Mouse (Mus musculus) hindbrain, embryonic 12.5 days (tissue): Measurements from ENCODE around the gene Tsc2. TPM values are rescaled to one million over a fixed set of nuclear protein-coding genes. Genes with fewer than 3 reads are reported as not detected.

Source experiments
- ATAC-seq: fragments of 200-750 bp; cut with Nextera tagmentation; 2 replicates; pipeline ENCODE4 v1.8.0; 2017; ENCODE audit warnings: moderate TSS enrichment; ENCODE audit not compliant: low FRiP score
- H3K27ac ChIP-seq: fragments of 300-500 bp; sonication (generic); 2 replicates; pipeline ENCODE4 v1.5.1; 2016; ENCODE audit warnings: mild to moderate bottlenecking
- H3K27me3 ChIP-seq: fragments of 300-500 bp; sonication (generic); 2 replicates; pipeline ENCODE4 v1.6.1; 2016; ENCODE audit warnings: mild to moderate bottlenecking
- H3K36me3 ChIP-seq: fragments of 300-500 bp; sonication (generic); 2 replicates; pipeline ENCODE4 v1.6.1; 2016; ENCODE audit warnings: mild to moderate bottlenecking
- H3K4me1 ChIP-seq: fragments of 300-500 bp; sonication (generic); 2 replicates; pipeline ENCODE4 v1.6.1; 2016
- H3K4me2 ChIP-seq: fragments of 300-500 bp; sonication (generic); replicated peaks from 2 replicates; pipeline ENCODE4 v1.6.1; 2016; ENCODE audit warnings: mild to moderate bottlenecking
- H3K4me3 ChIP-seq: fragments of 300-500 bp; sonication (generic); 2 replicates; pipeline ENCODE4 v1.5.1; 2016; ENCODE audit warnings: mild to moderate bottlenecking
- H3K9ac ChIP-seq: fragments of 300-500 bp; sonication (generic); 2 replicates; pipeline ENCODE4 v1.6.1; 2016; ENCODE audit warnings: mild to moderate bottlenecking, moderate library complexity
- H3K9me3 ChIP-seq: fragments of 300-500 bp; sonication (generic); replicated peaks from 2 replicates; pipeline ENCODE4 v1.6.1; 2016; ENCODE audit warnings: mild to moderate bottlenecking
- WGBS: fragments of 180-500 bp; shearing (Covaris S2); methylation state at CpG from one replicate; pipeline ENCODE4 v1.1.7; 2016; 5-methylcytosine and 5-hydroxymethylcytosine counted together
- polyA plus RNA-seq: library from polyadenylated mRNA; unstranded; fragments of >200 nt; fragmentation: Nextera tagmentation; extraction: Ambion mirVana; gene quantifications from 2 replicates; pipeline ENCODE4 v1.2.1, GENCODE M21; 2016

The Tsc2 gene
- polyA plus RNA-seq, 1 experiment from 2014 or later, result 86.2 TPM

GRCm38 (mm10) chr17:24644875-24645721, 12.7 kb upstream of the Tsc2 start:
- H3K36me3 ChIP-seq, result no peaks in the 10 kb centered on the region
- peaks cover 24% of the 10 kb centered on the region for H3K27me3 ChIP-seq
- no peaks in the 10 kb centered on the region for H3K9me3 ChIP-seq
- H3K4me2 ChIP-seq, result no peak overlapping the region
- peak overlapping the region; percentile 2; the same call in 1 of the 2 replicates for H3K4me3 ChIP-seq
- H3K27ac ChIP-seq, result peak overlapping the region; percentile 40
- H3K4me1 ChIP-seq, result peaks cover 30% of the 10 kb centered on the region
- ATAC-seq, result no peak
- peak overlapping the region; percentile 27; the same call in 1 of the 2 replicates for H3K9ac ChIP-seq
- WGBS, result 76% methylated on average over 9 of the region's 9 CpGs

DNA sequence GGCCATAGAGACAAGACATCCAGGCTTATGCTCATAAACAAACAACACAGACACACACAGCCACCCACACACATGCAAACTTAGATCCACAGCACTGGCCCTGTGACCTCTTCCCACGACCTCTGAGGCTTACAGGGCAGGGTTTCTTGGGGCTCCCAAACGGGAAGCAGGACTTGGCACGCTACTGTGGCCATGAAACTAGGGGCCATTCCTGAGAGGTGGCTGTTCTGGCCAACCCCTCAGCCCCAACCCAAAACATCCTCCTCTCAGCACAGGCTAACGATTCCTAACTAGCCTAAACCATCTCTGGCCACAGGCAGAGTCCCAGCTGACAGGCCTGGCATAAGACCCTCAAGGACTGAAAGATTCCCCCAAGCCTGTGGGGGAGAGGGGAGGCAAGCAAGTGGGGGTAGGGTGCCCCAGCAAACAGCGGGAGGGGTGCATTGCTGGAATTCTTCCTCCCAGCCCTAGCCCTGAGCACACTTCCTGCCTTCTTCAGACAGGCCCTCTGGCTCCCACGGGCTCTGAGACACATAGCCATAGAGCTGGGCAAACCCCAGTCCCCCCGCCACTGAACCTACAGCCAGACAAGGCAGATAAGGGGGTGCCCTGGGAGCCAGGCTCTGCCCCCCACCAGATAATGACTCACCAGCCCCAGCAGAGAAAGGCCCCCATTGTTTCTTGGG, 11.7 kb upstream of the Tsc2 start:
- H3K4me1 ChIP-seq, result peaks cover 29% of the 10 kb centered on the region
- H3K27me3 ChIP-seq, result peaks cover 15% of the 10 kb centered on the region
- no peak overlapping the region for H3K4me2 ChIP-seq
- peak overlapping the region; percentile 40 for H3K27ac ChIP-seq
- WGBS, result 40% methylated on average over 7 of the region's 7 CpGs
- no peaks in the 10 kb centered on the region for H3K36me3 ChIP-seq
- no peak overlapping the region for H3K4me3 ChIP-seq
- no peaks in the 10 kb centered on the region for H3K9me3 ChIP-seq
- no peak for ATAC-seq
- peak overlapping the region; percentile 27; the same call in 1 of the 2 replicates for H3K9ac ChIP-seq

DNA sequence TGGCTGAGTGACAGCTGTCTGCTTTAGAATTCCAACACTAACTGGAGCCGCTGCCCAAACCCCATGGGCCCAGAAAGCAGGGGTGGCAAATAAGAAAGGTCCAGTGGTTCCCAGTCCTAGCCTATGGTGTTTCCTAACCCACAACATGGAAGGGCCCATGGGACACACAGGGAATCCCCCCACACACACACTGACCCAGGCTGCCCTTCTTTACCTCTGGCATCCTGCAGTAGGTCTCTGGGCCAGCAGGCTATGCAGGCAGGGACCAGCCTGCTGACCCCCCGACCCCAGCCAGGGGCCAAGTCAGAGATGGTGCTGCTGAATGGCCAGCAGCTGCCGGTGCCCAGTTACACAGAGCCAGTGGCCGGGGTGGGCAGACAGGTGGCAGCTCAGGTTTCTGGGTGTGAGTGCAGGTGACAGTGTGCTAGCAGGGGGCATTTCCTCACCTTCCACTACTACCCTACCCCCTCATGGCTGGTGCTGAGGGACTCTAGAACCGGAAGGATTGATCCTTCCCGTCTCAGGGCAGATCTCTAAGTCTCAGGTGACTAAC, 10.4 kb upstream of the Tsc2 start:
- no peak overlapping the region for H3K27ac ChIP-seq
- peaks cover 28% of the 10 kb centered on the region for H3K4me1 ChIP-seq
- H3K4me3 ChIP-seq, result no peak overlapping the region
- WGBS, result 66% methylated on average over 6 of the region's 6 CpGs
- peaks cover 4% of the 10 kb centered on the region; the same call in 1 of the 2 replicates for H3K27me3 ChIP-seq
- no peaks in the 10 kb centered on the region for H3K9me3 ChIP-seq
- H3K4me2 ChIP-seq, result no peak overlapping the region
- H3K9ac ChIP-seq, result 0 out of 2 replicates have a peak overlapping the region, but pooled peaks have one; percentile 14
- H3K36me3 ChIP-seq, result peaks cover 3% of the 10 kb centered on the region; the same call in 1 of the 2 replicates
- no peak for ATAC-seq

GRCm38 (mm10) chr17:24641944-24642343, 9.5 kb upstream of the Tsc2 start:
- Histone ChIP-seq H3K4me1 (peaks cover 28% of the 10 kb centered on the region), H3K9me3 (no peaks in the 10 kb centered on the region), H3K4me3 (no peak overlapping the region), H3K9ac (no peak overlapping the region), H3K27me3 (no peaks in the 10 kb centered on the region), H3K27ac (no peak overlapping the region), H3K4me2 (no peak overlapping the region), H3K36me3 (peaks cover 3% of the 10 kb centered on the region; the same call in 1 of the 2 replicates)
- 93% methylated on average over 14 of the region's 14 CpGs for WGBS
- no peak for ATAC-seq

DNA sequence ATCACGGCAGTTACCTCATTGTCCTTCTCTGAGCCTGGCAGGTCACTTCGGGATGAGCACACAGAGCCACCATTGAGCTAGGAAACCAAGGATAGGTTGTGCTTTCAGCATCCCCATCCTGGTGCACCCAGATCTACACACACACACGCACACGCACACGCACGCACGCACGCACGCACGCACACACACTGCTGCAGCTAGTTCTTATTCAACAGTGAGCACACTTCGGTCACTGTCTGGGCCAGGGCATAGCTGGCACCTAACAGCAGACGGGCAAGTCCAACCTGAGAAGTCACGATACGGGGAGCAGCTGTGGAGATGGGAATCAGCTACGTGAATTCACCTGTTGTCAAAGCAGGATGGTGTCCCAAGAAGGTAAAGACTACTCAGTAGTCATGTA, 8.2 kb upstream of the Tsc2 start:
- Histone ChIP-seq H3K4me3 (no peak overlapping the region), H3K9ac (no peak overlapping the region), H3K27me3 (no peaks in the 10 kb centered on the region), H3K36me3 (peaks cover 3% of the 10 kb centered on the region; the same call in 1 of the 2 replicates), H3K27ac (no peak overlapping the region), H3K4me1 (peaks cover 28% of the 10 kb centered on the region), H3K9me3 (no peaks in the 10 kb centered on the region), H3K4me2 (no peak overlapping the region)
- WGBS, result 95% methylated on average over 15 of the region's 15 CpGs
- no peak for ATAC-seq

DNA sequence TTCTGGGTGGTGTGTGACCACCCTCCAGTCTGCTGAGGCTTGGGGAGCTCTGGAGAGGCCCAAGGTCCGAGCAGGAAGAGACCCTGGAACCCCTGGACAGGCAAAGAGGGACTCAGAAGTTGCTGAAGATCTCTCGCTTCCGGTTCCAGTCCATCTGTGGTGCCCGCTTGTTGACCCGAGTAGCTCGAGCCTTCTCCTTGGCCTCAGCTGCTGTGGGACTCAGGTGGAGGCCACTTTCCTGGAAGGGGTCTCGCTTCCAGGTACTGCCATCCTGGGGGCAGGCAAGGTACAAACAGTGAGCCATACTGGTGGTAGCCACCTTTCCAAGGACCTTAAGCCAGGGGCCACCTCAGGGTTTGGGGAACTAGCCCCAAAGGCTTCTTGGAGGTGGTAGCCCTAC, 7.7 kb upstream of the Tsc2 start:
- Histone ChIP-seq H3K36me3 (peaks cover 3% of the 10 kb centered on the region; the same call in 1 of the 2 replicates), H3K27ac (peak overlapping the region; percentile 76), H3K27me3 (no peaks in the 10 kb centered on the region), H3K4me1 (peaks cover 26% of the 10 kb centered on the region), H3K9me3 (no peaks in the 10 kb centered on the region), H3K9ac (no peak overlapping the region), H3K4me3 (no peak overlapping the region), H3K4me2 (no peak overlapping the region)
- WGBS, result 84% methylated on average over 7 of the region's 7 CpGs
- ATAC-seq, result no peak

GRCm38 (mm10) chr17:24639571-24639988, 7.2 kb upstream of the Tsc2 start:
- no peak for ATAC-seq
- H3K4me2 ChIP-seq, result no peak overlapping the region
- H3K4me3 ChIP-seq, result no peak overlapping the region
- peaks cover 3% of the 10 kb centered on the region; the same call in 1 of the 2 replicates for H3K36me3 ChIP-seq
- H3K4me1 ChIP-seq, result peaks cover 21% of the 10 kb centered on the region
- H3K9ac ChIP-seq, result peak overlapping the region; percentile 50; the same call in 1 of the 2 replicates
- H3K27me3 ChIP-seq, result no peaks in the 10 kb centered on the region
- H3K27ac ChIP-seq, result peak overlapping the region; percentile 76
- H3K9me3 ChIP-seq, result no peaks in the 10 kb centered on the region
- WGBS, result 61% methylated on average over 5 of the region's 5 CpGs

- ATAC-seq, result no peak
- Histone ChIP-seq H3K9me3 (no peaks in the 10 kb centered on the region), H3K4me1 (peaks cover 14% of the 10 kb centered on the region), H3K4me3 (no peak overlapping the region), H3K4me2 (no peak overlapping the region), H3K9ac (0 out of 2 replicates have a peak overlapping the region, but pooled peaks have one; percentile 50), H3K27ac (peak overlapping the region; percentile 76; the same call in 1 of the 2 replicates), H3K36me3 (peaks cover 3% of the 10 kb centered on the region; the same call in 1 of the 2 replicates), H3K27me3 (no peaks in the 10 kb centered on the region)
- 72% methylated on average over 9 of the region's 9 CpGs for WGBS
Observed at GRCm38 (mm10) chr17:24638840-24639239, 6.4 kb upstream of the Tsc2 start.

DNA sequence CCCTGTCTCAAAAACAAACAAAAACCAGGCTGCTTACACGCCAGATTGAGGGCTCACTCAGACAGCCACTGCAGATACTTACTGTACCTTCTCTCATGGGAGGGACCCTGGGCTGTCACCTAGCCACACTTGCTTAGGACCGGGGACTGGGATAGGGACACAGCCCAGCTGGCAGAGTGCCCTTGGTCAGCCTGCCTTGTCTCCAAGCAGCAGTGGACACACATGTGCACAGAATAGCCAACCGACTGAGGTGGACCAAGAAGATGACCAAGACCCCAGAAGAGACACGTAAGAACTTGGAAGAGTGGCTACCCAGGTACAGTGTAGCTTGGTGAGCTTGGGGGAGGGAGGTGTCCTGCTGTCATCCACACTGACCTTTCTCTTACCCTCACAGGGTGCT, 5.8 kb upstream of the Tsc2 start:
- Histone ChIP-seq H3K4me1 (peaks cover 11% of the 10 kb centered on the region; the same call in 1 of the 2 replicates), H3K27ac (no peak overlapping the region), H3K4me3 (no peak overlapping the region), H3K9ac (no peak overlapping the region), H3K36me3 (peaks cover 3% of the 10 kb centered on the region; the same call in 1 of the 2 replicates), H3K4me2 (no peak overlapping the region), H3K9me3 (no peaks in the 10 kb centered on the region), H3K27me3 (no peaks in the 10 kb centered on the region)
- WGBS, result 93% methylated on average over 4 of the region's 4 CpGs
- no peak for ATAC-seq

DNA sequence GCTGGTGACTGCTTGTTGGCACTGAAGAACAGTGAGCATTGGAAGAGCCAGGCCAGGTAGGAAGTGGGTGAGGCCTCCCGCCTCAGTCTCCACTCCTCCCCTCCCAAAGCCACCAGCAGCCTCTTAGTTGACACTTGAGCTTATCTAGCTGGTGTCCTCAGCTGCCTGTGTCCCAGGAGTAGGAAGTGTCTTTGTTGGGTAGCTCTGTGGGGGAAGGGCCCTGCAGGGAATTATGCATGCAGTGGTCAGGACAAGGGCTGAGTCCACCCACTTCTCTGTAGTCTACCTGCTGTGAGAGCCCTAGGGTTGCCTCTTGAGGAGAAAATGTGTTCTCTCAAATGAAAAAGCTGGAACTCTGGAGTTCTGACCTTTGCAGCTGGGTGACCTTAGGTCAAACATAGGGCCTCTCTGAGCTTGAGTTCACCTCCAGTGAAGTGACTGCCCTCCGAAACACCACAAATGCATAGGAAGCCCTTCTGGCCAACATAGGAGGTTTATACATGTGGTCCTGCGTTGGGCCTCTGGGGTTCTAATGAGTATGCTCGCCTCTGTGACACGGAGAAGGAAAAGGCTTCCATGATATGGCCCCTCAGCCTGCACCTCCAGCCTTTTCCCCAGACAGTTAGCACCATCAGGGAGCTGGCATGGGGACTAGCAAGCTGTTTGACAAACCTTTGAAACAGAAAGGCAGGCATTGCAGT, 4.5 kb upstream of the Tsc2 start:
- no peak overlapping the region for H3K27ac ChIP-seq
- H3K4me3 ChIP-seq, result no peak overlapping the region
- 77% methylated on average over 5 of the region's 5 CpGs for WGBS
- ATAC-seq, result no peak
- no peaks in the 10 kb centered on the region for H3K27me3 ChIP-seq
- H3K9me3 ChIP-seq, result no peaks in the 10 kb centered on the region
- H3K9ac ChIP-seq, result no peak overlapping the region
- H3K4me2 ChIP-seq, result no peak overlapping the region
- peaks cover 3% of the 10 kb centered on the region; the same call in 1 of the 2 replicates for H3K36me3 ChIP-seq
- peaks cover 18% of the 10 kb centered on the region for H3K4me1 ChIP-seq

DNA sequence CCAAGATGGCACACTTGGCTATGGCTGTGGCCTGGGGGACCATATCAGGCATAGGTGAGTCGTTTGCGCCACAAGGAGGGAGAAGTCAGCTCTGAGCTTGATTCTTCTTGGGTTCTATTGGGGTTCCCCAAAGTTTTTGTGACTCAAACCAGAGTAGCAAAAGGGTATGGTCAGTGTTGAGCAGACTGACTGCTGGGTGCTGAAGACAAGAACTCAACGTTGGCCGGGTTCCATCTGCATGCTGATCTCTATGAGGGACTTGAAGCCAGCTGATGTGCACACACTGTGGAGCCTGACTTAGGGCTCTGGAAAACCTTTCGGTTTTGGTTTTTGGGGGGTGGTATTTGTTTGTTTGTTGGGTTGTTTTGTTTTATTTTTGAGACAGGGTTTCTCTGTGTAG, 3.3 kb upstream of the Tsc2 start:
- H3K4me1 ChIP-seq, result peaks cover 23% of the 10 kb centered on the region
- H3K4me2 ChIP-seq, result no peak overlapping the region
- no peaks in the 10 kb centered on the region for H3K9me3 ChIP-seq
- H3K4me3 ChIP-seq, result no peak overlapping the region
- H3K27me3 ChIP-seq, result no peaks in the 10 kb centered on the region
- H3K27ac ChIP-seq, result no peak overlapping the region
- 95% methylated on average over 5 of the region's 5 CpGs for WGBS
- no peak for ATAC-seq
- peaks cover 4% of the 10 kb centered on the region for H3K36me3 ChIP-seq
- H3K9ac ChIP-seq, result no peak overlapping the region
